Mouse (Mus musculus): Measurements from ENCODE around the gene Ubr2.

GRCm38 (mm10) chr17:46920855-46921254 lies 89.5 kb downstream of the Ubr2 start:
- no peak for TF ChIP-seq POLR2A (IDR thresholded peaks at IDR 0.05; ENCODE audit: borderline replicate concordance, extremely low read depth, low read depth, low read length)
- no peak for TF ChIP-seq CTCF (IDR thresholded peaks at IDR 0.05; ENCODE audit: insufficient read depth, low read length)
